Mouse (Mus musculus) splenic B cell, adult 2 months (primary cell): ENCODE data around the gene Ccdc106.
"Not testable (repeated sequence)": the region's sequence is repeated elsewhere in the genome, so short reads cannot be mapped to it uniquely, and the experiment has no call there.

Experiments used
- DNase-seq: peaks from one replicate; pipeline ENCODE4 v3.0.0-alpha.2; 2011; ENCODE audit warnings: low read depth, low spot score
- H3K27me3 ChIP-seq: 2 replicates; pipeline ENCODE4 v1.6.1; 2012; ENCODE audit warnings: mild to moderate bottlenecking, low read length, moderate library complexity, mixed read lengths; ENCODE audit not compliant: control insufficient read depth, poor library complexity, insufficient read depth, severe bottlenecking
- H3K36me3 ChIP-seq: 2 replicates; pipeline ENCODE4 v1.6.1; 2012; ENCODE audit warnings: mild to moderate bottlenecking, low read length, moderate library complexity, mixed read lengths; ENCODE audit not compliant: control insufficient read depth, poor library complexity, insufficient read depth, severe bottlenecking

The Ccdc106 gene

GRCm38 (mm10) chr7:5076931-5077330 is 56.6 kb downstream of the Ccdc106 start:
- H3K27me3 ChIP-seq = no peaks in the 10 kb centered on the region
- H3K36me3 ChIP-seq = peaks cover 26% of the 10 kb centered on the region
- DNase-seq = no peak

GRCm38 (mm10) chr7:5079365-5080009 is 59.1 kb downstream of the Ccdc106 start:
- not testable (repeated sequence) for H3K27me3 ChIP-seq, DNase-seq
- H3K36me3 ChIP-seq = peaks cover 15% of the 10 kb centered on the region

GRCm38 (mm10) chr7:5080010-5080751 is 59.8 kb downstream of the Ccdc106 start, which contains the start of gene Epn1:
TSS of gene Epn1 (plus strand) at chr7:5080235.
- Histone ChIP-seq H3K36me3 (peaks cover 14% of the 10 kb centered on the region), H3K27me3 (no peaks in the 10 kb centered on the region)
- DNase-seq = peak; percentile 98

- Histone ChIP-seq H3K27me3 (no peaks in the 10 kb centered on the region), H3K36me3 (peaks cover 16% of the 10 kb centered on the region)
- no peak for DNase-seq
These were observed 60.5 kb downstream of the Ccdc106 start for GRCm38 (mm10) chr7:5080815-5081214.

GRCm38 (mm10) chr7:5081241-5081640 is 60.9 kb downstream of the Ccdc106 start:
- no peak for DNase-seq
- Histone ChIP-seq H3K27me3 (no peaks in the 10 kb centered on the region), H3K36me3 (peaks cover 16% of the 10 kb centered on the region)

- peaks cover 14% of the 10 kb centered on the region for H3K36me3 ChIP-seq
- DNase-seq = no peak
- no peaks in the 10 kb centered on the region for H3K27me3 ChIP-seq
These were observed 61.6 kb downstream of the Ccdc106 start for GRCm38 (mm10) chr7:5081939-5082338.

- peaks cover 7% of the 10 kb centered on the region for H3K36me3 ChIP-seq
These were observed 63.2 kb downstream of the Ccdc106 start for GRCm38 (mm10) chr7:5083325-5084105.

GRCm38 (mm10) chr7:5085512-5085911 is 65.2 kb downstream of the Ccdc106 start:
- Histone ChIP-seq H3K36me3 (peaks cover 7% of the 10 kb centered on the region), H3K27me3 (no peaks in the 10 kb centered on the region)
- no peak for DNase-seq

More at GRCm38 (mm10) chr7:5083325-5084105, 63.2 kb downstream of the Ccdc106 start:
- peak; percentile 89 for DNase-seq
- no peaks in the 10 kb centered on the region for H3K27me3 ChIP-seq

- DNase-seq = no peak
- H3K27me3 ChIP-seq = no peaks in the 10 kb centered on the region
- peaks cover 7% of the 10 kb centered on the region for H3K36me3 ChIP-seq
These were observed 66.6 kb downstream of the Ccdc106 start for GRCm38 (mm10) chr7:5086921-5087440.

- Histone ChIP-seq H3K36me3 (peaks cover 11% of the 10 kb centered on the region), H3K27me3 (no peaks in the 10 kb centered on the region)
- DNase-seq = no peak
These were observed 67.5 kb downstream of the Ccdc106 start for GRCm38 (mm10) chr7:5087886-5088285.

- Histone ChIP-seq H3K27me3 (no peaks in the 10 kb centered on the region), H3K36me3 (peaks cover 15% of the 10 kb centered on the region)
- no peak for DNase-seq
These were observed 69.5 kb downstream of the Ccdc106 start for GRCm38 (mm10) chr7:5089853-5090252.

GRCm38 (mm10) chr7:5091008-5091728 is 70.8 kb downstream of the Ccdc106 start:
- H3K36me3 ChIP-seq = peaks cover 10% of the 10 kb centered on the region
- no peak for DNase-seq
- no peaks in the 10 kb centered on the region for H3K27me3 ChIP-seq

- no peak for DNase-seq
- peaks cover 10% of the 10 kb centered on the region for H3K36me3 ChIP-seq
- H3K27me3 ChIP-seq = no peaks in the 10 kb centered on the region
These were observed 72.0 kb downstream of the Ccdc106 start for GRCm38 (mm10) chr7:5092381-5092780.

- DNase-seq = no peak
- Histone ChIP-seq H3K36me3 (peaks cover 16% of the 10 kb centered on the region), H3K27me3 (no peaks in the 10 kb centered on the region)
These were observed 72.6 kb downstream of the Ccdc106 start for GRCm38 (mm10) chr7:5092831-5093510.
